Mouse (Mus musculus): ENCODE data around the gene Olfr466. TPM values are rescaled to one million over a fixed set of nuclear protein-coding genes. Genes with fewer than 3 reads are reported as not detected.

Gene Olfr466
- not detected in 2 replicates for polyA plus RNA-seq (2015; fragmentation: Nextera tagmentation; extraction: Ambion mirVana)

GRCm38 (mm10) chr13:65149940-65150339 is at the start of gene Olfr466:
TSS of gene Olfr466 (plus strand) at chr13:65150240.
- no peak for DNase-seq (ENCODE audit: low spot score)

DNA sequence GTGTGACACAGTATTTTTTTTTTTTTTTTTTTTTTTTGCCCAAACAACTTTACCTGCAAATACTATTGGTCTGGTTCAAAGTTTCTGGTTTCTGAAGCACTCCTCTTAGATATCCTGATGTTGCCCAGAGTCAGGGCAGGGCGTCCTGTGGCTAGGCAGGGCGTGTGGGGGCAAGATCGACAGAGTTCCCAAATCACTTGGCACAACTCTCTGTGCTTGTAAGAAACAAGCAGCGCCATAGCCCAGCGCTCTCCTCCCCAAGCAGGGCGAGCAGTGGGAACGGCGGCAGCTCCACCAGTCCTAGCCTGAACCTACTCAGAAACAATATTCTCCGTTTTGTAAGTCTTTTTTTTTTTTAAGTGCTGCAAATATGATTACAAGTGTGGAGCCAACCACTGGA is 49.4 kb upstream of the Olfr466 start:
- DNase-seq (ENCODE audit: low spot score) = no peak

- no peak for DNase-seq (ENCODE audit: low spot score)
Observed at GRCm38 (mm10) chr13:65101232-65101631, 48.8 kb upstream of the Olfr466 start.

GRCm38 (mm10) chr13:65111961-65112360 is 38.1 kb upstream of the Olfr466 start:
- DNase-seq (ENCODE audit: low spot score) = peak; percentile 18

DNA sequence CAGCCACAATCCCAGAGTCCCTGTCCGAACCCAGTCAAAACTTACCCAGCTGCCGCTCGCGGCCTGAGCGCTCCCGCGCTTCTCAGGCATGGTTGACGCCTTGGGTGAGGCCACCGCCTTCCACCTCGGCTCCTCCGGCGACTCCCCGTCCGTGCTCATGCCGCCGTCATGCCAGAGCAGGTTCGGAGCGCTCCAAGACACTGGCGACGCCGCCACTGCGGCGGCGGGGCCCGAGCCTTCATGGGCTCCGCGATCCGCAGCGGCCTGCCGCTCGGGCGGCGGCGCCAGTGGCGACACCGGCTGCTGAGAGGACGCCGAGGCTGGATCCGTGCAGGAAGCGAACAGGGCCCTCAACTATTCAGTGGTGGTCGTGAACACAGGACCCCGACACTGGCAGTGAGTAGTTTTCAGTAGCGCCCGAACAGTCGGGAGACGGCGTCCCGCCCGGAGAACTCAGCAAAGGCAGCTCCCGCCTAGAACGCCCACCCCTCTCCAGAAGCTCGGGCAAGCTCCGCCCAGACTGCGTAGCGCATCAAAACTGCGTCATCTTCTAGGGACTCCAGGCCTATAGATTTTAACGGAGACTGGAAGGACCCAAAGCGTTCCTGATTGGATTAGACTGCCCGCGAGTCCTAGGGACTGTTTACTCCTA is 37.5 kb upstream of the Olfr466 start, which contains the start of gene Mfsd14b:
Gene Mfsd14b (minus strand): TSS at position 517 of the 652 bp plus-strand sequence.
- DNase-seq (ENCODE audit: low spot score) = peak; percentile 89

DNA sequence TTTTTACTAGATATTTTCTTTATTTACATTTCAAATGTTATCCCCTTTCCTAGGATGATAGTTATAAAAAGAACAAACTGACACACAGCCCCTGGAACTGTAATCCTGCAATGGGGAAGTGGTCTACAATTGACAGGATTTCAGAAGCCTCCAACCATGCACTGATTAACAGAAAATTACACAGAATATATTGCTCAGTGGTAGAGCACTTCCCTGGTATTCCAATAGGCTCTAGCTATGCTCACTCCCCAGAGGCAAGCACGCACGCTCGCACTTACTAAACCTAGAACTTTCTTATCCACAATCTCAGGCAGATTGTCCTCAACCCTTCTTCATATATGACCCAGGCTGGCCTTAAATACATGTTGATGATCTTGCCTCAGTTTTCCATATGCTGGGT is 36.8 kb upstream of the Olfr466 start:
- no peak for DNase-seq (ENCODE audit: low spot score)

GRCm38 (mm10) chr13:65120984-65121383 is 29.1 kb upstream of the Olfr466 start:
- no peak for DNase-seq (ENCODE audit: low spot score)

- no peak for DNase-seq (ENCODE audit: low spot score)
Observed at GRCm38 (mm10) chr13:65122111-65122510, 27.9 kb upstream of the Olfr466 start.

DNA sequence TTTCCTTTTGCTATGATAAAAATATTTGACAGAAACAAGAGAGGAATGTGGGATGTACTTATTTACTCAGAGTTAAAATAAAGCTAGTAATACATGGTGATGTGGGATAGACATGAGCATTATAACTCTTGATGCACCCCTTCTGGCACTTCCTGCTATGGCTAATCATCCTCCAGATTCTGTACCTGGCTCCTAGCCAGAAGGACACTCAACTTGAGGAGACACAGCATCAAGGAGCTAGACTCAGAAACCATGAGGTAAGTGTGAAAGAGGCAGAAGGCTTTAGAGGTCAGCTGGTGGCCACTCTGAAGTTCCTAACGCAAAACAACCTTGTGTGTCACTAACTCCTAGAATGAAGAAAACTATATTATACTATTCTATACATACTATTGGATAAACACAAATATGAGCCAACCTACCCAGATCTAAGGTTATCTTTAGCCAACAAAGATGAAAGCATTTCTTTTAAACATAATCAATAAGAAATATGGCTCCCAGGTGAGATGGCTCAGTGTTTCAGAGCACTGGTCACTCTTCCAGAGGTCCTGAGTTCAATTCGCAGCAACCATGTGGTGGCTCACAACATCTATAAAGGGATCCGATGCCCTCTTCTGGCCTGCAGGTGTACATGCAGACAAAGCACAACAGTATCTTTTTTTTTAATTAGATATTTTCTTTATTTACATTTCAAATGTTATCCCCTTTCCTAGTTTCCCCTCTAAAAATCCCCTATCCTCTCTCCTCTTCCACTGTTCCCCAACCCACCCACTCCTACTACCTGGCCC is 22.8 kb upstream of the Olfr466 start:
- DNase-seq (ENCODE audit: low spot score) = no peak

DNA sequence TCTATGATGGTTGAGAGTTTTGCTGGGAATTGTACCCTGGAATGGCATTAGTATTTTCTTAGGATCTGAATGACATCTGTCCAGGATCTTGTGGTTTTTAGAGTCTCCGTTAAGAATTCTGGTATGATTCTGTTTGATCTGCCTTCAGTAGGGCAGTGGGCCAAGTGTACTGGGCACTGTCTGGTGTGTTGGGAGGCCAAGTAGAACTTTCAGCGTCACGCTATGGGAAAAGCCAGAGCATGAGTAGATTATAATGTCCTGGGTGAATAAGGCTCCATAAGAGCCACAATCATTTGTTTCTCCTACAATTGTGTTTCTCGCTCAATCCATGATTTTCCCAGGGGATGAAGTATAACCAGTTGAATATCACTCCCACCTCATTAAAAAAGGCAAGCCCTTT is 12.3 kb upstream of the Olfr466 start, which contains the start of gene Olfr465-ps1:
Gene Olfr465-ps1 (plus strand): TSS at position 301 of the 400 bp plus-strand sequence.
- DNase-seq (ENCODE audit: low spot score) = no peak

- no peak for DNase-seq (ENCODE audit: low spot score)
Observed at GRCm38 (mm10) chr13:65174102-65174501, 24.1 kb downstream of the Olfr466 start.

DNA sequence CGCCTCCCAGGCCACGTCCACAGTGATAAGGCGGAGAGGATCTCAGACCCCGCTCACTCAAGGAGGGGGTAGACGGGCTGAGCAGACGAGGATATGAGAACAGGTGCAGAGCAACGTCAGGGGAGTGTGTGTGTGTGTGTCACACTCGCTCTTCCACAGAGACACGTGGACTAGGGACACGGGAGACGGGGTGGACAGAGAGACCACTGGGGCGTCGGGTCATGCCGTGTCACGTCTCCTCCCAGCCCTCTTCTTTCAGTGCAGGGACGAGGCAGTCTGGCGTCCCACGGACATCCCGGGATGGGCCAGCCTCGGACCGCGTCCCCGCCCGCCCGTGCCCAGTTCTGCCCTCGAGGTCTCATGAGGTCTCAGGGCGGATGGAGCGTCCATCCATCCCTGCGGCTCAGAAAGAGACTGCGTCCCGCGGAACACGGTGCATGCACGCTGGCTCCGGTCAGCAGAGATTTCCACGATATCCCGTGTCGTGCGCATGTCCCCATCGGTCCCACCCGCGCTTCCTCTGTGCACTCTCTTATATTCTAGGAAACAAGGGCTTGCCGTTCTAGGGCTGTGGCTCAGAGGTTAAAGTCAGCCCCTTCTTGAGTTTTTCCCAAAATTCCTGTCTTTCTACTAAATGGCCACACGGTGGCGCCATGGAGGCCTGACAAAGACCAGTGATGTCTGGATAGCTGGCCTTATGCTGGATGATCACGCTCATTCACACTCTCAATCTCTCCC is 25.9 kb downstream of the Olfr466 start:
- DNase-seq (ENCODE audit: low spot score) = peak; percentile 61

DNA sequence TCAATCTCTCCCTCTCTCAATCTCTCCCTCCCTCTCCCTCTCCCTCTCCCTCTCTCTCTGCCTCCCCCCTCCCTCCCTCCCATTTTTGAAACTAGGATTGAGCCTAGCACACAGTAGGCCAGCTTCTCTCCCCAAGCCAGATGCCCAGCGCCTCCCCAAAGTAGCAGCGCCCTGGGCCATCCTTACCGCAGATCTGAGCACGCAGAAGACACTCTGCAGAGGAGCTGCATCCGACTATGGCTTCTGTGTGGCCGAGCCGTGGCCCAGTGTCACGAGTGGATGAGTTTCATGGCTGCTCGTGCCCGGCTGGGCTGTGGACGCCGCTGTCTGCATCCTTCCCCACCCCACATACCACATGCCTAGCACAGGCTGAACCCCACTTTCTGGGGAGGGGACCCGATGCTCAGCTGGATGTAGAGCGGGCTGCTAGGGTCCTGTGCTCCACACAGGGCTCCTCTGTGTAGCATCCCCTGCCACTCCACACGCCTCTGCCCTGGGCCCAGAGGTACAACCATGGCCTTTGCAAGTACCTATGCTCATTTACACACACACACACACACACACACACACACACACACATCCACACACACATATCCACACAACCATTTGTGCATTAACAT is 26.5 kb downstream of the Olfr466 start:
- no peak for DNase-seq (ENCODE audit: low spot score)

DNA sequence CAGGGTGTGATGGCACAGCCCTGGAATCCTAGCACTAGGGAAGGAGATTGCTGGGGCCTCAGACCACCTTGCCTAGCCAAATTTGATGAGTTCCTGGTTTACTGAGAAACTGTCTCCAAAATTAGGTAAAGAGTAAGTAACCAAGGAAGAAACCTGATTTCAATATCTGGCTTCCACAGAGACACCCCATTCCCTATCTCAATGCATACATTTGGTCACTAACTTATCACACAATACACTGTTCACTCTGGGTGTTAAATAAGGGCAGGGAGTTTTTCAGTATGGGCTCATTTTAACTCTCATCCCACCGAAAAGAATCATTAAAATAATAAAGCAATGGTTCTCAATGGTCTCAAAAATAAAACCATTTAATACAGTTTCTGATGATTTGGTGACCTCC is 50.6 kb downstream of the Olfr466 start:
- DNase-seq (ENCODE audit: low spot score) = no peak

Other genes starting within 250 kb of the Olfr466 start
- gene Cntnap3, start 246.3 kb upstream of the Olfr466 start, polyA plus RNA-seq (2015; fragmentation: Nextera tagmentation; extraction: Ambion mirVana) = 0.03 and 0.05 TPM in 2 replicates
- not detected in 2 replicates for gene Spata31, start 232.8 kb upstream of the Olfr466 start, polyA plus RNA-seq (2015; fragmentation: Nextera tagmentation; extraction: Ambion mirVana)
- not detected in 2 replicates for gene Spata31d1c, start 117.2 kb upstream of the Olfr466 start, polyA plus RNA-seq (2015; fragmentation: Nextera tagmentation; extraction: Ambion mirVana)
- not detected in 2 replicates for gene Prss47, start 97.5 kb upstream of the Olfr466 start, polyA plus RNA-seq (2015; fragmentation: Nextera tagmentation; extraction: Ambion mirVana)
- 43.7 and 44.3 TPM in 2 replicates for gene Mfsd14b, start 37.3 kb upstream of the Olfr466 start, polyA plus RNA-seq (2015; fragmentation: Nextera tagmentation; extraction: Ambion mirVana)
- gene Olfr465-ps1, start 12.2 kb upstream of the Olfr466 start, polyA plus RNA-seq (2015; fragmentation: Nextera tagmentation; extraction: Ambion mirVana) = not detected in 2 replicates
- gene Nlrp4f, start 55.7 kb downstream of the Olfr466 start, polyA plus RNA-seq (2015; fragmentation: Nextera tagmentation; extraction: Ambion mirVana) = not detected in 2 replicates
- not detected in 2 replicates for gene Gm10775, start 109.3 kb downstream of the Olfr466 start, polyA plus RNA-seq (2015; fragmentation: Nextera tagmentation; extraction: Ambion mirVana)
- gene Zfp369, start 128.6 kb downstream of the Olfr466 start, polyA plus RNA-seq (2015; fragmentation: Nextera tagmentation; extraction: Ambion mirVana) = 12.5 and 15.3 TPM in 2 replicates